Mouse (Mus musculus) spleen, adult 18-20 months (tissue): Measurements from ENCODE around the gene Amhr2.

Experiments
- DNase-seq, 2 experiments: peaks; one replicate each; pipeline ENCODE4 v3.0.0; 2022; ENCODE audit warnings: mixed read lengths in 2 of 2

Gene Amhr2

GRCm38 (mm10) chr15:102445146-102445545 lies at the start of gene Amhr2:
Gene Amhr2 (plus strand): TSS chr15:102445367.
- DNase-seq, result no peak

DNA sequence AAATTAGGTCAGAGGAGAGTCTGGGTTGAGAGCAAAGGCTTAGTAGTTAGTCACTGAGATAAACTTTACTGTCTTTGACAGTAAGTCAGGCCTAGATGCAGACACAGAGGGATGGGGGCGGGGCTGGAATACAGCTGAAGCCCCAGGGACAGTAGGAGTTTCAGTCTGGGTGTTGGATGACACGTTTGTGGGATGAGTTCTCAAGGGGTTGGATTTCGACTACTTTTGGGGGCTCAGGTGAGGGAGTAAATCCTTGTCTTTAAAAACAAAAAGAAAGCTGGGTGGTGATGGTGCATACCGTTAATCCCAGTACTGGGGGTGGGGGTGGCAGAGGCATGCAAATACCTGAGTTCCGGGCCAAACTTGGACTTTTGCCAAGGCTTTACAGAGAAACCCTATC lies 46.5 kb upstream of the Amhr2 start:
- DNase-seq, result no peak

- DNase-seq, result peak; percentile 79 to 83
These were observed 45.6 kb upstream of the Amhr2 start for GRCm38 (mm10) chr15:102399229-102400221.

GRCm38 (mm10) chr15:102400476-102401045 lies 44.6 kb upstream of the Amhr2 start:
- DNase-seq, result no peak

DNA sequence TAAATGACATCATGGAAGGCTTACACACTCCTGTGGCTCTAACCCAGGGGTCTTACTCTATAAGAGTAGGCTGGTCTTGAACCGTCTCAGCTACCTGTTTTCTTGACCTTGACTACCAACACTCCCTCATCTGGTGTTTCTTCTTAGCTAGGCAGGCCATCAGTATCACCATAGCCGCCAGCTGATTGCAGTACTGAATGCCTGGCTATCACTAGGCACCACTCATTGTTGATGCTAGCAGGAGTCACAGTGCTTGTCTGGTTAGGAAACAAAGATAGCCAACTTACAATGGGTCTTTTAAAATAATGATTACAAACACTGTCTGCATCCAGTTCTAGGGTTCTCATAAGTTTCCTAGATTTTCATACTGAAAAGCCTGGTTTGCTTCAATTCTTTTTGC lies 43.9 kb upstream of the Amhr2 start:
- no peak for DNase-seq

GRCm38 (mm10) chr15:102402210-102402609 lies 43.0 kb upstream of the Amhr2 start:
- DNase-seq, result no peak

DNA sequence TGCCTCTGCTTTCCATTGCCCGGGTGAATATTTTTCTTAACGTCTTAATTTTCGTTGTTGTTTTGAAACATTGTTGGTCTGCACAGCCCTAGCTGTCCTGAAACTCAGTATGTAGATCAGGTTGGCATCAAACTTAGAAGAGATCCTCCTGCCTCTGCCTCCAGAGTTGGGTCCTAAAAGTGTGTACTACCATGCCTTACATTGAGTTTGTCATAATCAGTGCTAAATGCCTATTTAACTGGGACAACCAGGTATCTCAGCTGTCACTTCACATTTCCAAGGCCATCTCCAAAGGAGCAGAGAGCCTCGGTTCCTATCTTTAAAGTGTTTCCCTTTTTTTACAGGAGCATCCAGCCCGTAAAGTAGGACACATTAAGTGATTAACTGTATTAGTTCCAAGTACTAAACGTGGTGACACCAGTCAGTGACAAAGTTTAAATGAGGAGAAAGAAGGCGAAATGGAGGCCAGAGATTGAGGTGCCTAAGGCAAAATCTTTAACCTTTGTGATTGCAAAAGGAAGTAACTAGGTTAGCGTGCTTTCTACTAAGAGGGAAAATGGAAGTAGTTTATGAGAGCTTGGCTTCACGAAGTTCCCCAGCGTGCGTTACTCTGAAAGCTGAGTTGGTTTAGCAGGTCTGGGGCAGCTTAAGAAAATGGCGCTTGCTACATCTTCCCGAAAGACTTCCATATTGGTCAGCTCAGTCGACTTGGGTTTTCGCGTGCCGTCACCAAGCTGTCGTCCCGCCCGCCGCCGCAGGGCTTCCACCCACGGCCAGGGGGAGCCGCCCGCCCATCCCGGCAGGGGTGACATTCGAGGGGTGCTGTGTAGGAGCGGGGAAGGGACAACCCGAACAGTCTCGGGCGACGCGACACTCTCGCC lies 40.3 kb upstream of the Amhr2 start:
- DNase-seq, result peak in 1 of 2 experiments; percentile 85

DNA sequence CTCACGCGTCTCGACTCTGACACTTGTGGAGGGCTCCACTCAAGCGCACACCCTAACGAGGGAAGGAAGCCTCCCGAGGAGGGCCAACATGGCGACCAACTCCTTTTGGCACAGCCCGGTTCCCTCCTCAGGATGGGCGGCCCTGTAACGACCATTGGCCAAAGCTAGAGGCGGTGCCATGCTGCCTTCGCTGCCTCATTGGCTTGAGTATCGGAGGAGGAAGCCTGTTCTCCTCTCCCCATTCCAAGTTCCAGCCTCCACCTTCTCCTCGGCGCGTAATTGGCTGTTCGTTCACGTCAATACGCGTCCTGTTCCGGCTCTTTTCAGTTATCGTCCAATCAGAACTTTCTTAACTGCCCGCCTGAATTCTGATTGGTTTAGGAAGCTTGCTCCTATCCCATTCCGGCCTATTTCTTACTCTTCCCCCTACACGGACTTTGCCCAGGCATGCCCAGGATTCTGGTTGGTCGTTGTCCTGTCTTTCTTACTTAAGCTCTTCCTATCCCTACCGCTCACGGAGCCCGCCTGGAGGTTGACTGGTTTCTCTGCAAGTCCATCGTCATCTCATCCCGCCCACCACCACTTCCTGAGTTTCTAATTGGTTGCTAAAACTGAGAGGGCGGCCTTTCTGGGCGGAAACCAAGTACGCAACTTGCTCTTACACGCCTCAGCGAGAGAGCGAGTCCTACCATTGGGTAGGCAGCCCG lies 39.5 kb upstream of the Amhr2 start, which contains the start of gene Sp1:
Gene Sp1, plus strand, starts transcription at position 655 of the 707 bp plus-strand sequence.
- peak; percentile 96 to 97 for DNase-seq

GRCm38 (mm10) chr15:102406196-102406911 lies 38.8 kb upstream of the Amhr2 start:
- peak; percentile 80 for DNase-seq

- no peak for DNase-seq
These were observed 38.1 kb upstream of the Amhr2 start for GRCm38 (mm10) chr15:102406912-102407580.

DNA sequence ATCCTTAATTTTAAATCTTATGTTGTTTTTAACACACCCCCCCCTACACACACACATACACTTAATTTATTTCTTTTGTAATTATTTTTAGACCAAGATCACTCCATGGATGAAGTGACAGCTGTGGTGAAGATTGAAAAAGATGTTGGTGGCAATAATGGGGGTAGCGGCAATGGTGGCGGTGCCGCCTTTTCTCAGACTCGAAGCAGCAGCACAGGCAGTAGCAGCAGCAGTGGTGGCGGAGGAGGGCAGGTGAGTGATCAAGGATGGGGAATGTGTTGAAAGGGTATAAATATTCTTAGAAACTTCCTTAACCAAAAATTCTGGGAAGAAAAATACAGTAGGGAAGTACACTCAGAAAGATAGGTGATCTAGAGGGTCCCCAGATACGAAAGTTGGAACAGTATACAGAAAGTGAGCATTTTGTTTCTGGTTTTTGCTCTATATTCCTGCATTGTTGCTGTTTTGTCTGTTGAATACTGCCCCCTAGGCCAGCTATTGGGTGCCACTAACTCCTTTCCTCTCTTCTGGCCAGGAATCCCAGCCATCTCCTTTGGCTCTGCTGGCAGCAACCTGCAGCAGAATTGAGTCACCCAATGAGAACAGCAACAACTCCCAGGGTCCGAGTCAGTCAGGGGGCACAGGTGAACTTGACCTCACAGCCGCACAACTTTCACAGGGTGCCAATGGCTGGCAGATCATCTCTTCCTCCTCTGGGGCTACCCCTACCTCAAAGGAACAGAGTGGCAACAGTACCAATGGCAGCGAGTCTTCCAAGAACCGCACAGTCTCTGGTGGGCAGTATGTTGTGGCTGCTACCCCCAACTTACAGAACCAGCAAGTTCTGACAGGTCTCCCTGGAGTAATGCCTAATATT lies 37.2 kb upstream of the Amhr2 start:
- DNase-seq, result peak in 1 of 2 experiments; percentile 7

- DNase-seq, result no peak
These were observed 36.5 kb upstream of the Amhr2 start for GRCm38 (mm10) chr15:102408558-102409130.

- DNase-seq, result no peak
These were observed 35.9 kb upstream of the Amhr2 start for GRCm38 (mm10) chr15:102409286-102409685.

DNA sequence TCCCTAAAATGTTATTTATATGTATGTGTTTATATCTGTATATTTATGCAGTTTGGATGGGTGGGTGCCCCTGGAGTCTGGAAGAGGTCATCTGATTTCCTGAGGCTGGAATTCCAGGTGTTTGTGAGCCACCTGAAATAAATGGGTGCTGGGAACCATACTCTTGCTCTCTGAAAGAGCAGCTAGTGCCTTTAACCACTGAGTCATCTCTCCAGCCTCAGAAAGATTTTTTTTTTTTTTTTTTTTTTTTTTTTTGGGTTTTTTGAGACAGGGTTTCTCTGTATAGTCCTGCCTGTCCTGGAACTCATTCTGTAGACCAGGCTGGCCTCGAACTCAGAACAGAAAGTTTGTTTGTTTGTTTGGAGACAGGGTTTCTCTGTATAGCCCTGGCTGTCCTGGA lies 34.1 kb upstream of the Amhr2 start:
- DNase-seq, result no peak

DNA sequence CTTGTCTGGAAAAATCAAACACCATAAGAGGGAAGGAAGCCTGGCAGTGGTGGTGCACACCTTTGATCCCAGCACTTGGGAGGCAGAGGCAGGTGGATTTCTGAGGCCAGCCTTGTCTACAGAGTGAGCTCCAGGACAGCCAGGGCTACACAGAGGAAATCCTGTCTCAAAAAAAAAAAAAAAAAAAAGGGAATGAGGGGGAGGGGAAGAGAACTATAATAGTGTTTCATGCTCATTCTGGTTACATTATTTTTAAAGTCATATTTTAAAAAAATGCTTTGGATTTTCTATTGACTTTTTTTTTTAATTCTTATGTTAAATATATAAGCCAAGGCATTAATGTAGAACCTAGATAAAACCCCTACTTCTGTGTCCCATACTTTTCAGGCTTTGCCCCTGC lies 31.5 kb upstream of the Amhr2 start:
- DNase-seq, result no peak

GRCm38 (mm10) chr15:102417524-102417923 lies 27.6 kb upstream of the Amhr2 start:
- no peak for DNase-seq

- no peak for DNase-seq
These were observed 24.2 kb upstream of the Amhr2 start for GRCm38 (mm10) chr15:102420986-102421385.

DNA sequence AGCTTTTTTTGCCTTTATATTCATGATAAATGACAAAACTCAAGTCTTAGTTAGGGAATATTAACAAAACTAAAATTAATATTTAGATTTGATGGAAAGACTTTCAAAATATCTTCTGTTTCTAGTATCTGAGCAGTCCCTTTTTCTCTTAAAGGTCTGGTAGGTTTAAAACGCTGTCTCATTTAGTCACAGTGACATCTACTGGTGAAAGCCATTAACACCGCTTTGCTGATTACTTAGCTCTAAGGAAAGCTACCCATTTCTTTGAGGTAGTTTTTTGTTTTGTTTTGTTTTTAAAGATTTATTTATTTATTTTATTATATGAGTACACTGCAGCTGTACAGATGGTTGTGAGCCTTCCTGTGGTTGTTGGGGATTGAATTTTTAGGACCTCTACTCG lies 23.7 kb upstream of the Amhr2 start:
- DNase-seq, result peak in 1 of 2 experiments; percentile 17

- DNase-seq, result no peak
These were observed 21.4 kb upstream of the Amhr2 start for GRCm38 (mm10) chr15:102423602-102424240.
